Mouse (Mus musculus) stomach, embryonic 14.5 days (tissue): ENCODE results near the gene Gdf1. TPM values are rescaled to one million over a fixed set of nuclear protein-coding genes. Genes with fewer than 3 reads are reported as not detected.

Experiments used
- ATAC-seq: fragments of 200-750 bp; cut with Nextera tagmentation; 2 replicates; pipeline ENCODE4 v1.8.0; 2017; ENCODE audit warnings: low read depth, moderate TSS enrichment; ENCODE audit not compliant: insufficient number of reproducible peaks, insufficient read depth, low FRiP score
- H3K27ac ChIP-seq: fragments of 300-500 bp; sonication (generic); 2 replicates; pipeline ENCODE4 v1.5.1; 2014; ENCODE audit warnings: mild to moderate bottlenecking, low read length, moderate library complexity, mixed read lengths
- H3K27me3 ChIP-seq: fragments of 300-500 bp; sonication (generic); 2 replicates; pipeline ENCODE4 v1.6.1; 2014; ENCODE audit warnings: low read length, control low read depth, mixed read lengths; ENCODE audit not compliant: control insufficient read depth, insufficient read depth
- H3K36me3 ChIP-seq: fragments of 300-500 bp; sonication (generic); 2 replicates; pipeline ENCODE4 v1.6.1; 2014; ENCODE audit warnings: mild to moderate bottlenecking, control low read depth, low read length, moderate library complexity, mixed read lengths; ENCODE audit not compliant: control insufficient read depth, insufficient read depth
- H3K4me1 ChIP-seq: fragments of 300-500 bp; sonication (generic); 2 replicates; pipeline ENCODE4 v1.6.1; 2014; ENCODE audit warnings: low read length, control low read depth, mixed read lengths; ENCODE audit not compliant: control insufficient read depth, insufficient read depth
- H3K4me2 ChIP-seq: fragments of 300-500 bp; sonication (generic); replicated peaks from 2 replicates; pipeline ENCODE4 v1.6.1; 2014; ENCODE audit warnings: low read depth, low read length, control low read depth
- H3K4me3 ChIP-seq: fragments of 300-500 bp; sonication (generic); 2 replicates; pipeline ENCODE4 v1.5.1; 2014; ENCODE audit warnings: low read depth, low read length, control low read depth
- H3K9ac ChIP-seq: fragments of 300-500 bp; sonication (generic); replicated peaks from 2 replicates; pipeline ENCODE4 v1.6.1; 2014; ENCODE audit warnings: low read depth, mild to moderate bottlenecking, control low read depth, low read length, moderate library complexity, mixed read lengths
- H3K9me3 ChIP-seq: fragments of 300-500 bp; sonication (generic); 2 replicates; pipeline ENCODE4 v1.6.1; 2016; ENCODE audit warnings: low read depth, low read length, control low read depth; ENCODE audit not compliant: control insufficient read depth
- WGBS: fragments of 180-500 bp; shearing (Covaris S2); extraction: QIAGEN DNeasy Blood & Tissue Kit; methylation state at CpG from one replicate; pipeline ENCODE4 v1.1.7; 2014; 5-methylcytosine and 5-hydroxymethylcytosine counted together
- polyA plus RNA-seq: library from polyadenylated mRNA; unstranded; fragments of >200 nt; fragmentation: Nextera tagmentation; extraction: Ambion mirVana; gene quantifications from 2 replicates; pipeline ENCODE4 v1.2.1, GENCODE M21; 2014

Gene Gdf1
- polyA plus RNA-seq, 1 experiment from 2014 or later: 0.35 TPM

- 0 out of 2 replicates have a peak, but pooled peaks cover 3% of the 10 kb centered on the region for H3K4me1 ChIP-seq
- H3K9me3 ChIP-seq: no peaks in the 10 kb centered on the region
- ATAC-seq: no peak
- no peaks in the 10 kb centered on the region for H3K27me3 ChIP-seq
- H3K36me3 ChIP-seq: no peaks in the 10 kb centered on the region
- no peak overlapping the region for H3K27ac ChIP-seq
- no peak overlapping the region for H3K9ac ChIP-seq
- 39% methylated on average over 5 of the region's 5 CpGs for WGBS
- H3K4me2 ChIP-seq: no peak overlapping the region
- no peak overlapping the region for H3K4me3 ChIP-seq
Observed at GRCm38 (mm10) chr8:70364066-70364465, 34.4 kb downstream of the Gdf1 start.

GRCm38 (mm10) chr8:70366588-70366987, 37.0 kb downstream of the Gdf1 start:
- WGBS: 61% methylated on average over 5 of the region's 5 CpGs
- H3K9ac ChIP-seq: no peak overlapping the region
- H3K4me1 ChIP-seq: no peaks in the 10 kb centered on the region
- no peaks in the 10 kb centered on the region for H3K9me3 ChIP-seq
- no peaks in the 10 kb centered on the region for H3K36me3 ChIP-seq
- no peak; the same call in 1 of the 2 replicates for ATAC-seq
- H3K4me2 ChIP-seq: no peak overlapping the region
- H3K27ac ChIP-seq: no peak overlapping the region
- 0 out of 2 replicates have a peak, but pooled peaks cover 2% of the 10 kb centered on the region for H3K27me3 ChIP-seq
- H3K4me3 ChIP-seq: no peak overlapping the region

GRCm38 (mm10) chr8:70370476-70370875, 40.9 kb downstream of the Gdf1 start:
- Histone ChIP-seq H3K9me3 (no peaks in the 10 kb centered on the region), H3K4me3 (no peak overlapping the region), H3K9ac (no peak overlapping the region), H3K36me3 (no peaks in the 10 kb centered on the region), H3K27me3 (peaks cover 39% of the 10 kb centered on the region), H3K4me1 (peaks cover 10% of the 10 kb centered on the region; the same call in 1 of the 2 replicates), H3K4me2 (no peak overlapping the region), H3K27ac (no peak overlapping the region)
- 82% methylated on average over 7 of the region's 7 CpGs for WGBS
- no peak for ATAC-seq

- Histone ChIP-seq H3K4me3 (no peak overlapping the region), H3K27me3 (peaks cover 53% of the 10 kb centered on the region), H3K27ac (no peak overlapping the region), H3K4me2 (no peak overlapping the region), H3K9me3 (no peaks in the 10 kb centered on the region), H3K9ac (no peak overlapping the region), H3K4me1 (peaks cover 10% of the 10 kb centered on the region; the same call in 1 of the 2 replicates), H3K36me3 (no peaks in the 10 kb centered on the region)
- 31% methylated on average over 6 of the region's 6 CpGs for WGBS
- ATAC-seq: no peak
Observed at GRCm38 (mm10) chr8:70371951-70372350, 42.3 kb downstream of the Gdf1 start.

GRCm38 (mm10) chr8:70373397-70374317, 44.0 kb downstream of the Gdf1 start, which contains the start of gene Comp:
Gene Comp (plus strand): TSS chr8:70373558.
- H3K27me3 ChIP-seq: peaks cover 64% of the 10 kb centered on the region
- WGBS: 3% methylated on average over 47 of the region's 47 CpGs
- H3K9ac ChIP-seq: no peak within 1 kb of the TSS
- no peak within 1 kb of the TSS for H3K27ac ChIP-seq
- peak within 1 kb of the TSS; percentile 60 for H3K4me2 ChIP-seq
- H3K36me3 ChIP-seq: no peaks in the 10 kb centered on the region
- no peak for ATAC-seq
- no peaks in the 10 kb centered on the region for H3K9me3 ChIP-seq
- H3K4me3 ChIP-seq: peak within 1 kb of the TSS; percentile 34
- H3K4me1 ChIP-seq: peaks cover 10% of the 10 kb centered on the region; the same call in 1 of the 2 replicates

- no peak overlapping the region for H3K9ac ChIP-seq
- under 1% methylated on average over 52 of the region's 53 CpGs for WGBS
- peaks cover 10% of the 10 kb centered on the region; the same call in 1 of the 2 replicates for H3K4me1 ChIP-seq
- peaks cover 64% of the 10 kb centered on the region for H3K27me3 ChIP-seq
- H3K27ac ChIP-seq: no peak overlapping the region
- H3K4me2 ChIP-seq: peak overlapping the region; percentile 60
- peak overlapping the region; percentile 34 for H3K4me3 ChIP-seq
- no peaks in the 10 kb centered on the region for H3K36me3 ChIP-seq
- ATAC-seq: peak; percentile 66
- H3K9me3 ChIP-seq: no peaks in the 10 kb centered on the region
Observed at GRCm38 (mm10) chr8:70374318-70374927, 44.8 kb downstream of the Gdf1 start.

GRCm38 (mm10) chr8:70375212-70375859, 45.7 kb downstream of the Gdf1 start:
- Histone ChIP-seq H3K9me3 (no peaks in the 10 kb centered on the region), H3K36me3 (no peaks in the 10 kb centered on the region), H3K4me2 (peak overlapping the region; percentile 60), H3K4me1 (peaks cover 10% of the 10 kb centered on the region; the same call in 1 of the 2 replicates), H3K9ac (no peak overlapping the region), H3K4me3 (peak overlapping the region; percentile 34; the same call in 1 of the 2 replicates), H3K27ac (no peak overlapping the region), H3K27me3 (peaks cover 64% of the 10 kb centered on the region)
- WGBS: 5% methylated on average over 35 of the region's 35 CpGs
- ATAC-seq: no peak

GRCm38 (mm10) chr8:70376275-70376741, 46.7 kb downstream of the Gdf1 start:
- peak; percentile 11; the same call in 1 of the 2 replicates for ATAC-seq
- H3K27ac ChIP-seq: no peak overlapping the region
- H3K36me3 ChIP-seq: no peaks in the 10 kb centered on the region
- H3K27me3 ChIP-seq: peaks cover 64% of the 10 kb centered on the region
- peak overlapping the region; percentile 4; the same call in 1 of the 2 replicates for H3K4me3 ChIP-seq
- no peak overlapping the region for H3K9ac ChIP-seq
- H3K4me1 ChIP-seq: peaks cover 10% of the 10 kb centered on the region; the same call in 1 of the 2 replicates
- no peak overlapping the region for H3K4me2 ChIP-seq
- H3K9me3 ChIP-seq: no peaks in the 10 kb centered on the region
- 10% methylated on average over 37 of the region's 37 CpGs for WGBS
